Mouse (Mus musculus) right cerebral cortex, postnatal 36 days (tissue): ENCODE measurements around the gene Emg1.

ENCODE experiments used
- DNase-seq, 2 experiments: peaks; one replicate each; pipeline ENCODE4 v3.0.0; 2022; ENCODE audit warnings: low spot score in 2 of 2, mixed read lengths in 1 of 2

Gene Emg1

DNA sequence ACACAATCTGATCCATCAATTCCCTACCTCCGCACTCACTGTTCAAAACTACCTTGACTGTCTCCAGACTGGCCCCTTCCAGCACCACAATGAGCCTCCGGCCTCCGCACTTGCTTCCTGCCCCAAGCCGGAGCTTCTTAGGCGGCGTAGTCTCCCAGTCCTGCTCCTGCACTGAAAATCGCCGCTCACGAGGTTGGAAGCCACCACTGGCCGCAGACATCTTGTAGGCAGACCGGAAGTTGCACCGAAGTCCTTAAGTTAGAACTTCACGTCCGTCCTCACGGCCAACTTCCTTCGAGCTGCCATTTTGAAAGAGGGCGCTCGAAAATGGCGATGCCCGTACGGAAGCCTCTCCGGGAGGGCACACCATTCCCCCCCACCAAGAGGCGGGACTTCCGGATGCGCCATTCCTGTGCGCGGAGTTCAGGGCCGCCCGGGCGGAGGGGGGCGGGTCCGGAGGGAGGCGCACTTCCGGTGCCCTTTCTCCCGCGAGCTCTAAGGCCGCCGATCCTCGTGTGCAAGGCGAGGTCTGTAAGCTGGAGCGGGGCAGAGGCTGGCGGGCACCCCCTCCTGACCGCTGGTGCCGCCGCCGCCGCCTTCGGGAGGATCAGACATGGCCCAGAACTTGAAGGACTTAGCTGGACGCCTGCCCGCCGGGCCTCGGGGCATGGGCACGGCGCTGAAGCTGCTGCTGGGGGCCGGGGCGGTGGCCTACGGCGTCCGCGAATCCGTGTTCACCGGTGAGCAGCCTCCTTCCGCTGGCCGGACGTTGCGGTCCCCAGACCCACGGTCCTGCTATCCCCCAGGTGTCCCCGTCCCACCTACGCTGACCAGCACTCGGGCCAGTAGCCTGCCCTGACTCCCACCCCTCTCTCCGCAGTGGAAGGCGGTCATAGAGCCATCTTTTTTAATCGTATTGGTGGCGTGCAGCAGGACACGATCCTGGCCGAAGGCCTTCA lies at the start of gene Emg1, which contains the start of gene Phb2:
TSS of gene Emg1 (minus strand) at position 355 of the 959 bp plus-strand sequence.
TSS of gene Phb2 (plus strand) at position 513 of the 959 bp plus-strand sequence.
- peak; percentile 96 to 97 for DNase-seq

DNA sequence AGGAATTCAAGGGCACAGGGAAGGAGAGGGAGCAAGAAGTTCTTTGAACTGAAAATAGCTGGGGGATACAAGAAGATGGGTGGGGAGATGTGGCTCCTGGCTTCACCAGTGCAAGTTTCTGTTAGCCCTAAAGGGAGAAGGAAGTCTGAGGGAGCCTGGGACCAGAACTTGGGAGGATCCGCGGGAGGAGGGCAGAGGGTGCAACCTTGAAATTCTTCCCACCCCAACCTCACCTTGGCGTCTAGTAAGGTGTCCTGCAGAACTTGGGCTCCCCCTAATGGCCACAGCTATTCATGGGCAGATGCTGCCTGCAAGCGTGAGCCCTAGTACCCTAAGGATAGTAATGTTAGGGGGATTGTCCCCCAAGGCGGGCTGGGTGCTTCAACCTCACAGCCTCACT lies 47.3 kb upstream of the Emg1 start:
- DNase-seq: peak; percentile 68 to 76

GRCm38 (mm10) chr6:124758849-124759232 lies 46.9 kb upstream of the Emg1 start:
- no peak for DNase-seq

DNA sequence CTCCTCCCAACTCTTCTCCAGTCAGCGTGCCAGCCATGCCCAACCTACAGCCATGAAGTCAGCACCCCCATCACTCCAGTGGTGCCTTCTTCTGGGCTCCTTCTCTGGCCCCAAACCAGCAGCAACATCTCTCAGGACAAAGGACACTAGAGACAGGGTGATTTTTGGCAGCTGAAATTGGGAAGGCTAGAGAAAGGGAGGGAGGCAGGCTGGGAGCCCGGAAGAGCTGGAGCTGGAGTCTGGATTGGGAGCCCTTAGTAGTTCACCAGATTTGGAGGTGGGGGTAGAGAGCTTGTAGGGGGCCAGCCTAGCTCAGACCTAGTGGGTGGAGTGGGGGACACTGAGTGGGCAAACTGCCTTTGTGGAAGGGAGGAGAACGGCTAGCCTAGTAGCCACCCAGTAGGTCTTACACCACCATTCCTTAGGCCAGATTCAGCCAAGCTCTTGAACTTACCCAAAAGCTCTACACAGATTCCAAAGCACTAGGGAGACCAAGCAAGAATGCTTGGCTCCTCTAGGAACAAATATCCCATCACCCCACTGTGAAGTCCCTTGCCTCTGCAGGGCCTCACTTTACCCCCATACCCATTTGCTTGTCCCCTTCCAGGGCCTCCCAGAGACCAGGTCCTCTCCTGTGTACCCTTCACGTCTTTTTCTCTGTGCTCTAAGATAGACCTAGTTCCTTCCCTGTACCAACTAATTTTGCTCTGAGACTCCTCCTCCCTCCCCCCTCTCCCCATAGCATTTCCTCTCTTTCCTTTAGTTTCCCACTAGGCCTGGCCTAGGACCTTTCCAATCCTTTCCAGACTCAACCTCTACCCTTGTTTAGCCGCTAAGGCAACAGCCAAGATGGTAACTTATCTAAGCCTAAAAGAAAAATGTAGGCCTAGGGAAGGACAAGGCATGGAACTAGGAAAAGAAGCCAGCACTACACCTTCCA lies 46.2 kb upstream of the Emg1 start:
- no peak for DNase-seq

DNA sequence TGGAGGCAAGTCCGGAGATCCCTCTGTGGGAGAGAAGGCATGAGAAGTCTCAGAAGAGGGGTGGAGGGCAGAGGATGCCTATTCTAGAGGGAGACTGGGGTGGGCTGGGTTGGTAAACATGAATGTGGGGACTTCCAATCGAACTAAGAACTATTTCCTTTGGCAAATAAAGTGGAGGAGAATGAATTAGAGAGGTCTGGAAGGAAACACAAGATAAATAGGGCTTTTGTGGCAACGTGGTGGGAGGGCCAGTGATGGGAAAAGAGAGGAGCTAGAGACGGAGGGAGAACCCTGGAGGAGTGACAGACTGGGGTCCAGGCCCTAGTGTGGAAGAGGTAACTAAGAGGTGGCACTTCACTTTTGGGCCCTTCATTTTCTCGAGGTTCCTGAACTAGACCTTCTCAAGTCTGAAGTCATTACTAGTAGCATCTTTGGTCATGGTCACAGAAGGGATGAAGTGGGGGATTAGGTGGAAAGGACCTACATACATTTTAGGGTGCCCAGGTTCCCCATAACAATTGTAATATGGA lies 45.4 kb upstream of the Emg1 start:
- DNase-seq: no peak

- peak; percentile 68 to 69 for DNase-seq
Measured at GRCm38 (mm10) chr6:124756652-124757350, 44.8 kb upstream of the Emg1 start.

GRCm38 (mm10) chr6:124755831-124756595 lies 44.0 kb upstream of the Emg1 start, which contains the start of the genes Gm45234 and Atn1:
Gm45234 (minus strand) TSS chr6:124756021.
Atn1 (minus strand) TSS chr6:124756524.
- DNase-seq: no peak

DNA sequence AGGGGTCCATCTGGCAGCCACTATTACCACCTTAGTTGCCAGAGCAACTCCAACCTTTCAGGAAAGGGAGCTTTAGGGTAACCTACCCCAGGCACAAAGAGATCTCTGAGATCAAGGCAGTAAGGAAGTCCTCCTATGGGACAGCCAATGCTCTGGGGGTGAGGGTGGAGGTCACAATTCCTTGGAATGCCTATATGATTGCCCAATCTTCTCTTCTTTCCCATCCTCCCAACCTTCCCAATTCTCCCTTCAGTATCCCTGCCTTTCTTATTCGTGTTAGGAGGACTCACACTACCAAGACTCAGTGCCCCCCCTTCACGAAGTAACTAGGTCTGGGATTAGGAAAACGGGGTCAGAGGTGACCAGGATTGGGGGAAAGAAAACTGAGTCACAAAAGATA lies 43.3 kb upstream of the Emg1 start:
- no peak for DNase-seq

GRCm38 (mm10) chr6:124753861-124754260 lies 41.9 kb upstream of the Emg1 start:
- no peak for DNase-seq

GRCm38 (mm10) chr6:124750405-124750804 lies 38.4 kb upstream of the Emg1 start:
- DNase-seq: no peak

- DNase-seq: no peak
Measured at GRCm38 (mm10) chr6:124746654-124747632, 35.0 kb upstream of the Emg1 start.

DNA sequence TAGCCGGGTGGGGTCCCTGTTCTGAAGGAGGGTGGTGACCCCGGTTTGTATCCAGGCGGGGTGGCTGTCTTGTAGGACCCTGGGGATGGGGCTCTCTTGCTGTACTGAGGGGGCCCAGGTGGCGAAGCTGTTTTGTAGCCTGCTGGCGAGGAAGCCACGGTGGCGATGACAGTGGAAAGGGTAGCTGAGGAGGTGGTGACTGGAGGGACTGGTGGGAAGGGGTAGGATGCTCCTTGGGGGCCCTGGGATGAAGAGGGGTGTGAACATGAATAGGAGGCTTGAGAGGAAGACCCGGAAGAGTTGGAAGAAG lies 34.3 kb upstream of the Emg1 start:
- no peak for DNase-seq

DNA sequence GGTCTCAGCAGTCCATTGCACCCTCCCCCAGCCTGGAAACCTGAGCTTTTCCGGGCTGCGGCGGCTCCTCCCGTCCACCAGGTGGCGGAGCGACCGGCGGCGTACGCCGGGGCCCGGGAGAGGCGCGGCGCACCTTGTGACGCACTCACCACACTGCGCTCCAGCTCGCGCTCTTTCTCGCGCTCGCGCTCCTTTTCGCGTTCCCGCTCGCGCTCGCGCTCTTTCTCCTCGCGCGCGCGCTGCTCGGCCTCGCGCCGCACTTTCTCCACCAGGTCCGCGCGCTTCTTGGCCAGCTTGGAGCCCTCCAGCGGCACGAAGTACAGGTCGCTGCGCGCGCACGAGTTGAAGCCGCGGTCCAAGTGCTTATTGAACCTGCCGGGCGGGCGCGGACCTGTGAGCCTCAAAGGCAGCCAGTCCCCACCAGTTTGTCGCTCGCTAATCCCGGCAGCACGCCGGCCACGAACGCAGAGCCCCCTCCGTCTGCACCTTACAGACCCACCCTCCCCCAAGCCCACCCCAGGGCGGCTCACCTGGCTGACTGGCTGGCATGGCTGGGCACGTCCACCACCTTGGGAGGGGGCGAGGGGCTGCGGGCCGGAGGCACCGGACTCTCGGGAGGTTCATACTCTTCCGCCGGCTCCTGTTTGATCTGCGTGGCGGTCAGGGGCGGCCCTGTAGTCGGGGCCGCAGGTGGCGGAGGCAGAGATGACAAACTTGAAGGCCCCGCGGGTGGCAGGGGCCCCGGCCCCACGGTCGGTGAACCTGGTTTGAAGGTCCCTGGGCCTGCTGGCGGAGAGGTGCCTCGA lies 33.7 kb upstream of the Emg1 start:
- peak; percentile 91 to 92 for DNase-seq

DNA sequence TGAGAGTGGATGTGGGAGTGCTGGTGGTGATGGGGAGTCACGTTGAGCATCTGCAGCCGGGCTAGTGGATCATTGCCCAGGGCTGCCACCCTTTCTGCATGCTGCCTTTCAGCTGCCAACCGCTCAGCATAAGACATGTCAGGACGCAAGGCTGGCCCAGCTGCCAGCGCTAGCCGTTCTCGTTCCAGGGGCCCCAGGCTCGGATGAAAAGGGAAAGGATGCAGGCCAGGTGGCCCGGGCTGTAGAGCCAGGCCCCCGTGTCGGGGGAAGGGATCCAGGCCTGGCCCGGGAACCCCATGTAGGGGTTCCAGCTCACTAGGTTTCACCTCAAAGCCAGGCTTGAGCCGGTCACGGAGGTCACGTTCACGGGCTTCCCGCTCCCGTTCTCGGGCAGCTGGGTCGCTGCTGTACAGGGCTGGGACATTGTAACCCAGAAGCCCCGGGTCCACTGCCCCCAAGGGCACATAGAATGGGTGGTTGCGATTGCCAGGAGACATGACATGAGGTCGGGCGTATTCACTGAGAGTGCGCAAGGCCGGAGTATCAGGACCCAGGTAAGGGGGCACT lies 32.9 kb upstream of the Emg1 start:
- DNase-seq: no peak

DNA sequence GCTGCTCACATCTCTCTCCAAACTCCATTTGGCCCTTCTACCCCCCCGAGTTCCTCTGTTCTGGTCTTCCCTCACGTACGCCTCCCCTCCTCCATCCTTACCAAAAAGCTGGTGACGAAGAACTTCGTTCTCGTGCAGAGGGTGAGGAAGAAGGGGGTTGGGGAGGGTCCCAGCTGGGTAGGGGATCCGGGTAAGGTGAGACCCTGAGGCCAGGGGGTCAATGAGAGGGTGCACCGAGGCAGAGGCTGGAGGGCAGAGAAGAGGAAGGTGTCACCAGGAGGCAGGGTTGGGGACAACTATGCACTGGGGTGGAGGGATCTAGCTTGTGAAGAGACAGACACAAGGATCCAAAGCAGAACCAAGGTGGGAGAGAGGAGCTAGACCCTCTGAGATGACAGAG lies 31.7 kb upstream of the Emg1 start:
- DNase-seq: no peak

DNA sequence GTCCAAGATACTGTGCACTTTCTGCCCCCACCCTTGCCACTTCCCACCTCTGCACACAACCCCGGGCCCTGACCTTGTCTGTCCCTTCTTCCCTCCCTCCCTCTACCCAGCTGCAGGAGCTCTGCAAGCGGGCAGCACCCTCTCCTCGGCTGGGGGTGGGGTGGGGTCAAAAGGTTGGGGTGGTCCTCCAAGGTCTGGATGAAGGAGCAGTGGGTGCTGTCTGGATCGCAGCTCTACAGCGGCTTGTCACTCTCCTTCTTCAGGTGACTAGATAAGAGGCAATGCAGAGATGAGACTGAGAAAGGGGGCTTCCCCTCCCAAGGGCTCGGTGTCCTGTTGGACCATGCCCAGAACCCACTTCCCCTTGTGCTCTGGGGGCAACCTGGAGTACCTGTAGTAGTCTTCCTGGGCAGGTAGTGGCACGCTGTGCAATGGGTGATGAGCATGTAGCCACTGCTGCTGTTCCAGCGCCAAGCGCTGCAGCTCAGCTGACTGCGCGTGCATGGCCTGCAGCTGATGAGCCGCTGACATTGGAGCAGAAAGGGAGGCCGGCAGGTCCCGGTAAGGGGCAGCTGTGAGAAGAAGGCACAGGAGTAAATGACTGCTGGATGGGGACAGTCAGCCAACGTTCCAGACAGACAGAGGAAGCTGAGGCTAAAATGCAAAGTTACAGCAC lies 31.0 kb upstream of the Emg1 start:
- DNase-seq: no peak

- no peak for DNase-seq
Measured at GRCm38 (mm10) chr6:124741842-124742241, 29.9 kb upstream of the Emg1 start.
